Mouse (Mus musculus) intestine, postnatal 0 days (tissue): Measurements from ENCODE around the gene Alg9. TPM values are rescaled to one million over a fixed set of nuclear protein-coding genes. Genes with fewer than 3 reads are reported as not detected.

Experiments
- ATAC-seq: fragments of 200-750 bp; cut with Nextera tagmentation; 2 replicates; pipeline ENCODE4 v1.8.0; 2017; ENCODE audit warnings: mild to moderate bottlenecking, moderate TSS enrichment, moderate library complexity
- H3K27ac ChIP-seq: fragments of 300-500 bp; sonication (generic); 2 replicates; pipeline ENCODE4 v1.5.1; 2014; ENCODE audit warnings: mild to moderate bottlenecking, low read depth, low read length, moderate library complexity
- H3K27me3 ChIP-seq: fragments of 300-500 bp; sonication (generic); replicated peaks from 2 replicates; pipeline ENCODE4 v1.6.1; 2014; ENCODE audit warnings: low read length, mixed read lengths; ENCODE audit not compliant: control insufficient read depth, insufficient read depth
- H3K36me3 ChIP-seq: fragments of 300-500 bp; sonication (generic); 2 replicates; pipeline ENCODE4 v1.6.1; 2014; ENCODE audit warnings: mild to moderate bottlenecking, moderate library complexity; ENCODE audit not compliant: control insufficient read depth, insufficient read depth
- H3K4me1 ChIP-seq: fragments of 300-500 bp; sonication (generic); replicated peaks from 2 replicates; pipeline ENCODE4 v1.6.1; 2014; ENCODE audit warnings: antibody characterized with exemption, low read length, mixed read lengths; ENCODE audit not compliant: control insufficient read depth, insufficient read depth
- H3K4me2 ChIP-seq: fragments of 300-500 bp; sonication (generic); replicated peaks from 2 replicates; pipeline ENCODE4 v1.6.1; 2014; ENCODE audit warnings: low read depth, mild to moderate bottlenecking, moderate library complexity
- H3K4me3 ChIP-seq: fragments of 300-500 bp; sonication (generic); 2 replicates; pipeline ENCODE4 v1.5.1; 2014; ENCODE audit warnings: low read depth, low read length
- H3K9ac ChIP-seq: fragments of 300-500 bp; sonication (generic); 2 replicates; pipeline ENCODE4 v1.6.1; 2014; ENCODE audit warnings: mild to moderate bottlenecking, low read depth, low read length
- H3K9me3 ChIP-seq: fragments of 300-500 bp; sonication (generic); 2 replicates; pipeline ENCODE4 v1.6.1; 2016; ENCODE audit warnings: mixed run types; ENCODE audit not compliant: control insufficient read depth
- CTCF ChIP-seq: sonication (generic); IDR thresholded peaks from 2 replicates; pipeline ENCODE4 v1.5.1; 2016; ENCODE audit warnings: low read depth, mild to moderate bottlenecking, control low read depth, antibody characterized with exemption, moderate library complexity
- WGBS: fragments of 180-500 bp; shearing (Covaris S2); extraction: QIAGEN DNeasy Blood & Tissue Kit; methylation state at CpG from one replicate; pipeline ENCODE4 v1.1.7; 2014; 5-methylcytosine and 5-hydroxymethylcytosine counted together
- polyA plus RNA-seq: library from polyadenylated mRNA; unstranded; fragments of >200 nt; fragmentation: Nextera tagmentation; extraction: Ambion mirVana; gene quantifications from 2 replicates; pipeline ENCODE4 v1.2.1, GENCODE M21; 2015

The Alg9 gene
- polyA plus RNA-seq, 1 experiment from 2014 or later = 17.3 TPM

- ATAC-seq = peak; percentile 45; the same call in 1 of the 2 replicates
- H3K36me3 ChIP-seq = peaks cover 4% of the 10 kb centered on the region; the same call in 1 of the 2 replicates
Observed at GRCm38 (mm10) chr9:50745806-50746205, 29.0 kb upstream of the Alg9 start.

GRCm38 (mm10) chr9:50746214-50746677 lies 28.6 kb upstream of the Alg9 start, which contains the start of gene 2310030G06Rik:
2310030G06Rik (minus strand) TSS chr9:50746536.
- peak within 1 kb of the TSS; percentile 76 for H3K4me2 ChIP-seq
- peak within 1 kb of the TSS; percentile 72 for H3K9ac ChIP-seq
- peak within 1 kb of the TSS; percentile 56 for H3K4me3 ChIP-seq
- WGBS = under 1% methylated on average over 19 of the region's 19 CpGs
- H3K4me1 ChIP-seq = 0 out of 2 replicates have a peak, but pooled peaks cover 3% of the 10 kb centered on the region
- H3K36me3 ChIP-seq = no peaks in the 10 kb centered on the region
- no peaks in the 10 kb centered on the region for H3K9me3 ChIP-seq
- ATAC-seq = peak; percentile 88
- no peaks in the 10 kb centered on the region for H3K27me3 ChIP-seq
- H3K27ac ChIP-seq = peak within 1 kb of the TSS; percentile 96
- TF ChIP-seq CTCF = peak; percentile 64

More at GRCm38 (mm10) chr9:50745806-50746205, 29.0 kb upstream of the Alg9 start:
- H3K27me3 ChIP-seq = no peaks in the 10 kb centered on the region
- H3K4me2 ChIP-seq = peak overlapping the region; percentile 76
- no peaks in the 10 kb centered on the region for H3K9me3 ChIP-seq
- H3K4me1 ChIP-seq = 0 out of 2 replicates have a peak, but pooled peaks cover 3% of the 10 kb centered on the region
- peak overlapping the region; percentile 96 for H3K27ac ChIP-seq
- H3K4me3 ChIP-seq = peak overlapping the region; percentile 56
- no peak for TF ChIP-seq CTCF
- H3K9ac ChIP-seq = peak overlapping the region; percentile 72
- 7% methylated on average over 7 of the region's 7 CpGs for WGBS

- H3K36me3 ChIP-seq = no peaks in the 10 kb centered on the region
- H3K27ac ChIP-seq = no peak overlapping the region
- H3K9me3 ChIP-seq = no peaks in the 10 kb centered on the region
- ATAC-seq = no peak
- H3K4me2 ChIP-seq = no peak overlapping the region
- 0 out of 2 replicates have a peak, but pooled peaks cover 3% of the 10 kb centered on the region for H3K4me1 ChIP-seq
- no peaks in the 10 kb centered on the region for H3K27me3 ChIP-seq
- H3K9ac ChIP-seq = no peak overlapping the region
- 79% methylated on average over 6 of the region's 6 CpGs for whole genome bisulfite sequencing
- no peak overlapping the region for H3K4me3 ChIP-seq
- no peak for TF ChIP-seq CTCF
Observed at GRCm38 (mm10) chr9:50750706-50751105, 24.1 kb upstream of the Alg9 start.

GRCm38 (mm10) chr9:50751323-50751722 lies 23.5 kb upstream of the Alg9 start, which contains the start of gene Cryab:
Cryab (plus strand) TSS chr9:50751325.
- Histone ChIP-seq H3K4me3 (peak within 1 kb of the TSS; percentile 9; the same call in 1 of the 2 replicates), H3K27ac (peak within 1 kb of the TSS; percentile 57; the same call in 1 of the 2 replicates), H3K9me3 (no peaks in the 10 kb centered on the region), H3K36me3 (no peaks in the 10 kb centered on the region), H3K4me1 (0 out of 2 replicates have a peak, but pooled peaks cover 3% of the 10 kb centered on the region), H3K9ac (0 out of 2 replicates have a peak within 1 kb of the TSS, but pooled peaks have one; percentile 11), H3K27me3 (no peaks in the 10 kb centered on the region), H3K4me2 (peak within 1 kb of the TSS; percentile 35)
- 76% methylated on average over 22 of the region's 22 CpGs for WGBS
- no peak for TF ChIP-seq CTCF
- no peak for ATAC-seq

- peak within 1 kb of the TSS; percentile 57; the same call in 1 of the 2 replicates for H3K27ac ChIP-seq
- H3K9me3 ChIP-seq = no peaks in the 10 kb centered on the region
- H3K4me1 ChIP-seq = 0 out of 2 replicates have a peak, but pooled peaks cover 3% of the 10 kb centered on the region
- ATAC-seq = no peak
- 0 out of 2 replicates have a peak within 1 kb of the TSS, but pooled peaks have one; percentile 11 for H3K9ac ChIP-seq
- WGBS = 64% methylated on average over 14 of the region's 14 CpGs
- H3K4me3 ChIP-seq = peak within 1 kb of the TSS; percentile 21
- no peaks in the 10 kb centered on the region for H3K27me3 ChIP-seq
- peak within 1 kb of the TSS; percentile 35 for H3K4me2 ChIP-seq
- TF ChIP-seq CTCF = no peak
- H3K36me3 ChIP-seq = no peaks in the 10 kb centered on the region
Observed at GRCm38 (mm10) chr9:50752054-50752602, 22.7 kb upstream of the Alg9 start, which contains the start of gene Hspb2. Hspb2 (minus strand) TSS chr9:50752354.
